Mouse (Mus musculus): Measurements from ENCODE around the gene Map7d2. TPM values are rescaled to one million over a fixed set of nuclear protein-coding genes. Genes with fewer than 3 reads are reported as not detected.

Map7d2 gene
- polyA plus RNA-seq (2012; rRNA removed): 0.07 and 0.14 TPM in 2 replicates

DNA sequence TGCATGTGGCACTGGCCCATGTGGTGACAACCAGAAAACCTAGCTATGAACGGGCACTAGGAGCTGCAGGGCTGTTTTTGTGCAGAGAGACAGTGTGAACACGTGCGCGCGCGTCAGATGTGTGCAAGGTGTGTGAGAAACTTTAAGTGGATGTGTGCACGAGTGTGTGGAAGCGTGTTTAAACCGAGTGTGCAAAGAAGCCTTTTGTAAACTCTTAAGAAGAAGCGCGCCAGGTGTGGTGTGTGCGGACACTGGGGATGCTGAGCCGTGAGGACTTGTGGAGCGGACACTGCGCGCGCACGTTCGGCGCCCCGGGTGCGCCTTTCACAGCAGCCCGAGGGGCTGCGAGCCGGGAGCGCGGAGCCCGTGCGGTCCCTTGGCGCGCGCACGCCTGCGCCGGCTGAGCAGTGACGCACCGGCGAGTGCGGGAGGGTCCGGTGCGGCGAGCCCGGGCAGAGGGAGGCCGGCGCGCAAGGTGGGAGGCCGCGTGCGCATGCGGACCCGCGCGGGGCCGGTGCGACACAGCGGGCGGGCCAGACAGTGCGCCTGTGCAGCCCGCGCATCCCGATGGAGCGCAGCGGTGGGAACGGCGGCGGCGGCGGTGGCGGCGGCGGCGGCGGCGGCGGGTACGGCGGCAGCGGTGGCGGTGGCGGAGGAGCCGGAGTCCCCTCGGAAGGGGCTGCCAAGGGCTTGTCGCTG lies at the start of gene Map7d2:
Map7d2 (plus strand) TSS at position 443 of the 699 bp plus-strand sequence.
- no peak for TF ChIP-seq POLR2A (IDR thresholded peaks at IDR 0.05; ENCODE audit: low read depth, low read length)
- no peak for TF ChIP-seq CTCF (conservative IDR thresholded peaks at IDR 0.05; ENCODE audit: insufficient read depth, insufficient read length, low read depth, low read length)
- Histone ChIP-seq H3K36me3 (ENCODE audit: control insufficient read depth, insufficient read depth, low read length) (no peaks in the 10 kb centered on the region), H3K4me3 (ENCODE audit: insufficient read depth, low read depth, low read length) (peak within 1 kb of the TSS; percentile 45; the same call in 1 of the 2 replicates), H3K27me3 (replicated peaks; ENCODE audit: control insufficient read depth, insufficient read depth, low read length) (no peaks in the 10 kb centered on the region; the same call in 1 of the 2 replicates), H3K4me1 (ENCODE audit: control insufficient read depth, insufficient read depth, low read length) (no peaks in the 10 kb centered on the region), H3K27ac (ENCODE audit: insufficient read depth, low read depth, low read length) (no peak within 1 kb of the TSS)
- DNase-seq: no peak
- WGBS: 4% methylated on average over 52 of the region's 83 CpGs

DNA sequence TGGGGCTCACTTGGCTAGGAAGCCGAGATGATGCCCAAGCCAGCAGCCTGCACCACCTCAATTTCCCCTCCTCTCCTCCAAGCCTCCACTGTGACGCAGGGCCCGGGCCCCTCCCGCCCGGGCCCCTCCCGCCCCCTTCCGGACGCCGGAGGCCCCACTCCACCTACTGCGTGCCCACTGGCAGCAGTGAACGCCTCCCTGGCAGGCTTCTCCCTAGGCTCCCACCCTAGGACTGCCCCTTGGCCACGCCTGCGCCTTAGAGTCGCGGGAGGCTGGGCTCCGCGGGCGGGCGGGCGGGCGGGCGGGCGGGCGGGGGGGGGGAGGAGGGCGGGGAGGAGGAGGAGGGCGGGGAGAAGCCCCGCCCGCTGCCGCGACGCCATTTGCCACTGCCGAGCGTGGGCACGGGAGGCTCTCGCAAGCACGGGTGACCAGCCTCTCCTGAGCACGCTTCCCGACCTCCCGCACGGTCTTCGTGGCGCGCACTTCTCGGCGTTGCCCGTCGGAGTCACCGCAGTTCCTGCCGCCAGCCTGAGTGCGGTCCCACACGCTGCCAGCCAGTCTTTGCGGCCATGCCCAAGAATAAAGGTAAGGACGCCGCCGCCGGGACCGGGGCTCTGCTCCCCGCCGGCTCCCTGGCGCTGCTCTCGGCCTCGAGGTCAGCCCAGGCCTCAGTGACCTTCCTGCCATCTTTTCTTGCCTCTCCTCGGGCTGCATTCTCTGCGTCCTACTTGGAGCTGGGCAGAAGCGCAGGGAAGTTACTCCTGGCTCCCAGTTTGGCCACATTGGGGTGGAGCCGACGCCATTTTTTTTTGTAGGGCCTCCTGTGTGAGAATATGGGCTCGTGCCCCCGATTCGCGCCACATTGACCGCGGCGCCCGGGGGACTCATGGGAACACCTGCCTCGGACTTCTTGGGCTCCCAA lies 42.3 kb upstream of the Map7d2 start, which contains the start of gene Eif1ax:
Eif1ax (plus strand) TSS at position 348 of the 922 bp plus-strand sequence.
- Histone ChIP-seq H3K27me3 (replicated peaks; ENCODE audit: control insufficient read depth, insufficient read depth, low read length) (no peaks in the 10 kb centered on the region), H3K4me3 (ENCODE audit: insufficient read depth, low read depth, low read length) (peak within 1 kb of the TSS; percentile 93), H3K4me1 (ENCODE audit: control insufficient read depth, insufficient read depth, low read length) (no peaks in the 10 kb centered on the region), H3K27ac (ENCODE audit: insufficient read depth, low read depth, low read length) (peak within 1 kb of the TSS; percentile 57), H3K36me3 (ENCODE audit: control insufficient read depth, insufficient read depth, low read length) (no peaks in the 10 kb centered on the region)
- WGBS: under 1% methylated on average over 49 of the region's 76 CpGs
- TF ChIP-seq CTCF (conservative IDR thresholded peaks at IDR 0.05; ENCODE audit: insufficient read depth, insufficient read length, low read depth, low read length): no peak
- peak; percentile 56 for TF ChIP-seq POLR2A (IDR thresholded peaks at IDR 0.05; ENCODE audit: low read depth, low read length)
- peak; percentile 88 for DNase-seq

DNA sequence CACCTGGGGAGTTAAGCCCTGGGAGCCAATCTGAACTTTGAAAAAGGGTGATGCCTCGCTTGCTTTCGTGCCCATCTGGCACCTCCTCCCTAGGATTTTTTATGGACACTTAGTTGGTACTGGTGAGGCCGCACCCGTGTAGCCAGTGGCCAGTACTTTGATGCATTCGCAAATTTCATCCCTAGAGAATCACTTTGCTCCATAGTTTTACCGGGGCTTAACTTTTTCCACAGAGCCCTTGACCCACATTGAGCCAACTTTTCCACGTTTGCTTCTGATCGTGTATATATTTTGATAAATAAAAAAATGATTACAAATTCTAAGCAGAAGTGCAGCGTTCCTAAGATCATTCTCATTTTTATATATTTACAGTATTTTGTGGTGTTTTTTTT lies 41.6 kb upstream of the Map7d2 start:
- peak overlapping the region; percentile 93 for H3K4me3 ChIP-seq (ENCODE audit: insufficient read depth, low read depth, low read length)
- 0 out of 2 replicates have a peak overlapping the region, but pooled peaks have one; percentile 24 for H3K27ac ChIP-seq (ENCODE audit: insufficient read depth, low read depth, low read length)
- no peak for DNase-seq
- H3K27me3 ChIP-seq (replicated peaks; ENCODE audit: control insufficient read depth, insufficient read depth, low read length): no peaks in the 10 kb centered on the region
- TF ChIP-seq POLR2A (IDR thresholded peaks at IDR 0.05; ENCODE audit: low read depth, low read length) (no peak), CTCF (conservative IDR thresholded peaks at IDR 0.05; ENCODE audit: insufficient read depth, insufficient read length, low read depth, low read length) (no peak)
- WGBS: 5% methylated on average over 9 of the region's 9 CpGs
- H3K4me1 ChIP-seq (ENCODE audit: control insufficient read depth, insufficient read depth, low read length): no peaks in the 10 kb centered on the region
- no peaks in the 10 kb centered on the region for H3K36me3 ChIP-seq (ENCODE audit: control insufficient read depth, insufficient read depth, low read length)

DNA sequence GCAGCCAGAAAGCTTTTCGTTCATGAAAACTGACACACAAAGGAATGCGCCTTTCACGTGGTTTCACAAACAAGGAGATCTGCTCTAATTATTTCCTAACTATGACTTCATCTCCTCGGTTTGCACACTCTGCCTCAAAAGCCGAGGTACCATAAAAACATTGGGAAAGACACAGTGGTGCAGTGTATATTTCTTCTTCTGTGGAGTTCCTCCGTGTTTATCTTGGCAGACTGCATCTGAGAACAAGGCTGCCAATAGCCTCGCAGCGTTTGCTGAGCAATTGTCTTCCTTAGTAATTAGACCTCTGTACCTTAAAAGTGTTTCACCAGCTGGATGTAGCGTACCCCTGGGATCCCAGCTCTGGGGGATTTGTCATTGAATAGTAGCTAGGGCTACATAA lies 27.3 kb upstream of the Map7d2 start:
- Histone ChIP-seq H3K36me3 (ENCODE audit: control insufficient read depth, insufficient read depth, low read length) (no peaks in the 10 kb centered on the region), H3K4me3 (ENCODE audit: insufficient read depth, low read depth, low read length) (no peak overlapping the region), H3K4me1 (ENCODE audit: control insufficient read depth, insufficient read depth, low read length) (no peaks in the 10 kb centered on the region), H3K27ac (ENCODE audit: insufficient read depth, low read depth, low read length) (no peak overlapping the region), H3K27me3 (replicated peaks; ENCODE audit: control insufficient read depth, insufficient read depth, low read length) (no peaks in the 10 kb centered on the region)
- DNase-seq: no peak
- TF ChIP-seq CTCF (conservative IDR thresholded peaks at IDR 0.05; ENCODE audit: insufficient read depth, insufficient read length, low read depth, low read length) (no peak), POLR2A (IDR thresholded peaks at IDR 0.05; ENCODE audit: low read depth, low read length) (no peak)
- 59% methylated on average over 9 of the region's 9 CpGs for WGBS

DNA sequence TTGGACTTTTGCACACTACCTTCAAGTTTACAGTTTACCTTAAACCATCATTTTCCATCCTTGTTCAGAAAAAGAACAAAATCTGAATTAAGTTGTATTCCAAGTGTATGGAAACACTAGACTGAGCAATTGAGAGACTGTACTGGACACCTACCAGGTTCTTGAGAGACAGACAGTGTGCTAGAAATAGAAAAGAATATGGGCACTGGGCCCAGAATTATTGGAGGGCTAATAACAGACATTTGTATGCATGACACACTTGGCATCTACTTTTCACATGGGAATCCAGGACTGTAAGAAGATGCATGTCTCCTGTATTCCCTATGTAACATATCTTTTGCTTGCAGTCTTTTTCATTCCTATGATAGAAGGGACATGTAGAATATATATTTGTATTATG lies 25.4 kb upstream of the Map7d2 start:
- TF ChIP-seq CTCF (conservative IDR thresholded peaks at IDR 0.05; ENCODE audit: insufficient read depth, insufficient read length, low read depth, low read length) (no peak), POLR2A (IDR thresholded peaks at IDR 0.05; ENCODE audit: low read depth, low read length) (no peak)
- no peak for DNase-seq
- Histone ChIP-seq H3K4me1 (ENCODE audit: control insufficient read depth, insufficient read depth, low read length) (no peaks in the 10 kb centered on the region), H3K27me3 (replicated peaks; ENCODE audit: control insufficient read depth, insufficient read depth, low read length) (no peaks in the 10 kb centered on the region), H3K27ac (ENCODE audit: insufficient read depth, low read depth, low read length) (no peak overlapping the region), H3K36me3 (ENCODE audit: control insufficient read depth, insufficient read depth, low read length) (no peaks in the 10 kb centered on the region), H3K4me3 (ENCODE audit: insufficient read depth, low read depth, low read length) (no peak overlapping the region)

DNA sequence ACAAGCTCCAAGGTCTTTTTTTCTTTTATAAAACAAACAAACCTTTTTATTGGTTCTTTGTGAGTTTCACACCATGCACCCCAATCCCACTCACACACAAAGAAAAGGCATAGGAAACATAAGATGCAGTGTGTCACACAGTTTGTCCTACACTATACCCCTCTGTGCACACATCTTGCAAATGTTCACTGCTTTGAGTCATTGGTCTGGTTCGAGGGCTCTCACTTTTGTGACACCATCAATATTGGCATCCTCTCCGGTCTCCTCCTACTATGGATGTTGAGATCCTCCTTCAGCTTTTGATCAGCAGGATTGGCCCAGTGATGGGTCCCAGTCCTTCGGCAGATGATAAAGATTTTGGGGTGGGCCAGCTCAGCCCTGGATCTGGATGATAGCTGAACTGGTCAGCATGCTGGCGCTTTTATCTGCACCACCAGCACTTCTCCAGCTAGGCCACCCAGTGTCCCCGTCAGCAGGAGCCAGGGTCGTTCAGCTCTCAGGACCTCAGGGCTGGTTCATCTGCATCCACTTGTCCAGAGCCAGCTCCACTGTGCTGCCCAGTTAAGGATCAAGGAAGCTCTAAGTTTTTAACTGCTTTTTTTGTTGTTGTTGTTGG lies 23.9 kb upstream of the Map7d2 start:
- H3K4me3 ChIP-seq (ENCODE audit: insufficient read depth, low read depth, low read length): no peak overlapping the region
- H3K27me3 ChIP-seq (replicated peaks; ENCODE audit: control insufficient read depth, insufficient read depth, low read length): no peaks in the 10 kb centered on the region
- H3K36me3 ChIP-seq (ENCODE audit: control insufficient read depth, insufficient read depth, low read length): no peaks in the 10 kb centered on the region
- no peak for DNase-seq
- H3K4me1 ChIP-seq (ENCODE audit: control insufficient read depth, insufficient read depth, low read length): no peaks in the 10 kb centered on the region
- WGBS: 78% methylated on average over 6 of the region's 6 CpGs
- no peak overlapping the region for H3K27ac ChIP-seq (ENCODE audit: insufficient read depth, low read depth, low read length)
- TF ChIP-seq POLR2A (IDR thresholded peaks at IDR 0.05; ENCODE audit: low read depth, low read length) (no peak), CTCF (conservative IDR thresholded peaks at IDR 0.05; ENCODE audit: insufficient read depth, insufficient read length, low read depth, low read length) (no peak)

All from kidney, adult 2 months (tissue).